Mouse (Mus musculus) hindbrain, embryonic 13.5 days (tissue): ENCODE measurements around the gene Unc13a. TPM values are rescaled to one million over a fixed set of nuclear protein-coding genes. Genes with fewer than 3 reads are reported as not detected.

ENCODE experiments used
- ATAC-seq: fragments of 200-750 bp; cut with Nextera tagmentation; 2 replicates; pipeline ENCODE4 v1.8.0; 2017; ENCODE audit warnings: moderate TSS enrichment; ENCODE audit not compliant: low FRiP score
- H3K27ac ChIP-seq: fragments of 300-500 bp; sonication (generic); 2 replicates; pipeline ENCODE4 v1.5.1; 2015; ENCODE audit warnings: inconsistent platforms, mild to moderate bottlenecking, moderate library complexity
- H3K27me3 ChIP-seq: fragments of 300-500 bp; sonication (generic); 2 replicates; pipeline ENCODE4 v1.6.1; 2015; ENCODE audit warnings: mild to moderate bottlenecking, inconsistent platforms
- H3K36me3 ChIP-seq: fragments of 300-500 bp; sonication (generic); 2 replicates; pipeline ENCODE4 v1.6.1; 2015; ENCODE audit warnings: mild to moderate bottlenecking, inconsistent platforms
- H3K4me1 ChIP-seq: fragments of 300-500 bp; sonication (generic); replicated peaks from 2 replicates; pipeline ENCODE4 v1.6.1; 2015; ENCODE audit warnings: inconsistent platforms
- H3K4me2 ChIP-seq: fragments of 300-500 bp; sonication (generic); 2 replicates; pipeline ENCODE4 v1.6.1; 2015; ENCODE audit warnings: inconsistent platforms, mild to moderate bottlenecking, moderate library complexity
- H3K4me3 ChIP-seq: fragments of 300-500 bp; sonication (generic); 2 replicates; pipeline ENCODE4 v1.5.1; 2015; ENCODE audit warnings: mild to moderate bottlenecking, inconsistent platforms
- H3K9ac ChIP-seq: fragments of 300-500 bp; sonication (generic); 2 replicates; pipeline ENCODE4 v1.6.1; 2015; ENCODE audit warnings: mild to moderate bottlenecking, inconsistent platforms
- H3K9me3 ChIP-seq: fragments of 300-500 bp; sonication (generic); 2 replicates; pipeline ENCODE4 v1.6.1; 2016; ENCODE audit warnings: inconsistent platforms
- WGBS: fragments of 180-500 bp; shearing (Covaris S2); methylation state at CpG from one replicate; pipeline ENCODE4 v1.1.7; 2015; 5-methylcytosine and 5-hydroxymethylcytosine counted together
- polyA plus RNA-seq: library from polyadenylated mRNA; unstranded; fragments of >200 nt; fragmentation: Nextera tagmentation; extraction: Ambion mirVana; gene quantifications from 2 replicates; pipeline ENCODE4 v1.2.1, GENCODE M21; 2015

Unc13a gene
- polyA plus RNA-seq, 1 experiment from 2014 or later = 18.9 TPM

DNA sequence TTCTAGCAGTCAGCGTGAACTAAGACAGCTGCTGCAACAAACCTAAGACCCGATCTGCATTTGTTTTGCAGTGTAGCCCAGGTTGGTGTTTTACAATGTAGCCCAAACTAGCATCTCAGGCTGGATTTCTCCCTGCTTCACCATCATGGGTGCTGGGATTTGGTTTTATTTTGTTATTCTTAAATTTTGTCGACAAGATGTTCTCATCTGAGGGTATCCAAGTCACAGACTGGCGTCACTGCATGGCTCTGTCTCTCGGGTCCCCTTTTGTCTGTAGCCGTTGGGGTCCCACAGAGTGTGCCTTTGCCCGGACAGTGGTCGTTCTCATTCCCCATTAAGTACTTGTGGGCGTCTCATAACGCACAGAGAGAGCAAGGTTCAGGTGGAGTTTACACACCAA, 13.1 kb upstream of the Unc13a start:
- Histone ChIP-seq H3K36me3 (no peaks in the 10 kb centered on the region), H3K9me3 (no peaks in the 10 kb centered on the region), H3K9ac (no peak overlapping the region), H3K4me3 (no peak overlapping the region), H3K4me2 (no peak overlapping the region), H3K4me1 (peaks cover 44% of the 10 kb centered on the region), H3K27me3 (peaks cover 100% of the 10 kb centered on the region), H3K27ac (no peak overlapping the region)
- no peak for ATAC-seq
- 15% methylated on average over 10 of the region's 10 CpGs for whole genome bisulfite sequencing

DNA sequence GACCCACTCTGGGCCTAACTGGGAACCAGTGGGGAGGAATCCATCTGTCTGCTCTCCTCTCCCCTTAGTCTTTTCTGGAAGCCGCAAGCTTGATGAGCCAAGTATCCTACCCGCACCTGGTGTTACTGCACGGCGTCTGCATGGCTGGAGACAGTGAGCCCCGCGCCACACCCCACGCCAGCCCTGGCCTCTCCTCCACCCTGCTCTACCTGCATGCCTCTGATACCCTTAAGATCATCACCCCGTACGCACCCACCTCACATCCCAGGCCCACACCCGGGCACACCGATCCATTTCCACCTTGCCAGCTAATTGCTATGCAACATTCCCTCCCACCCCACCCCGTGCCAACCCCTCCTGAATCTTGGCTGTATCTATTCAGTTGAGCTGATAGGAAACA, 11.3 kb upstream of the Unc13a start:
- no peak overlapping the region for H3K4me3 ChIP-seq
- ATAC-seq = no peak
- peaks cover 45% of the 10 kb centered on the region for H3K4me1 ChIP-seq
- H3K36me3 ChIP-seq = no peaks in the 10 kb centered on the region
- H3K9me3 ChIP-seq = no peaks in the 10 kb centered on the region
- H3K27me3 ChIP-seq = peaks cover 100% of the 10 kb centered on the region
- no peak overlapping the region for H3K27ac ChIP-seq
- H3K4me2 ChIP-seq = no peak overlapping the region
- 57% methylated on average over 12 of the region's 12 CpGs for WGBS
- no peak overlapping the region for H3K9ac ChIP-seq

DNA sequence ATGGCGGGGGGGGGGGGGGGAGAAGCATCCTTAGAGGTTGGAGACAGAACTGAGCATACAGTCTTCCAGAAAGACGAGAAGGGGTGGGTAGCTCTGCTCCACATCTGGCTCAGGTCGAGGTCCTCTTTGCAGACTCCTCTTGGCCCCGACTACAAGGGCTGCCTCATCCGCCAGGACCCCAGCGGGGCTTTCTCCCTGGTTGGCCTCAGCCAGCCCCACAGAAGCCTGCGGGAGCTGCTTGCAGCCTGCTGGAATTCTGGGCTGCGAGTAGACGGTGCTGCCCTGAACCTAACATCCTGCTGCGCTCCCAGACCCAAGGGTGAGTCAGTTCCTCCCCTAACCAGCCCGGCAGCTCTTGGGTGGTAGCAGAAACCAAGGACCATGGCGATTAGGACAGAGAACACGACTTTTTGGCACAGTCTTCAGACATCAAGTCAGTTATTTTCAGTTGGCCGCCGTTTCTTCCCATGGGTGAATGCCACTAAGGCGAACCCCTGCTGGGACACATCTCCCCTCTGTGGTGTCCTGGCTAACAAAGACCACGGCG, 9.9 kb upstream of the Unc13a start:
- H3K4me3 ChIP-seq = no peak overlapping the region
- no peaks in the 10 kb centered on the region for H3K36me3 ChIP-seq
- H3K27ac ChIP-seq = no peak overlapping the region
- H3K9ac ChIP-seq = no peak overlapping the region
- no peak for ATAC-seq
- peaks cover 99% of the 10 kb centered on the region for H3K27me3 ChIP-seq
- no peak overlapping the region for H3K4me2 ChIP-seq
- 6% methylated on average over 17 of the region's 18 CpGs for WGBS
- H3K9me3 ChIP-seq = no peaks in the 10 kb centered on the region
- H3K4me1 ChIP-seq = peaks cover 37% of the 10 kb centered on the region

DNA sequence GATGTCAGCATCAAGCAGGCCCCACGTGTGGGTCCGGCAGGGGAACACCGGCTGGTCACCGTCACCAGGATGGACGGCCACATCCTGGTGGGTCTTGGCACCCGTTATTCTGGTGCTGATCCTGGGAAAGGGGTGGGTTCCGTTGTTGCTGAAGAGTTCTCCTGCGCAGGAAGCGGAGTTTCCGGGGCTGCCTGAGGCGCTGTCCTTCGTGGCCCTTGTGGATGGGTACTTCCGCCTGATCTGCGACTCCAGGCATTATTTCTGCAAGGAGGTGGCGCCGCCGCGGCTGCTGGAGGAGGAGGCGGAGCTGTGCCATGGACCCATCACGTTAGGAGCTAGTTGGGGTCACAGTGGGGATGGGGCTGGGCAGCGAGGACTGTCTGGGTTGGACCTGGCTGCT, 8.9 kb upstream of the Unc13a start:
- H3K4me1 ChIP-seq = peaks cover 35% of the 10 kb centered on the region
- no peak overlapping the region for H3K9ac ChIP-seq
- peak overlapping the region; percentile 8; the same call in 1 of the 2 replicates for H3K4me3 ChIP-seq
- no peaks in the 10 kb centered on the region for H3K9me3 ChIP-seq
- H3K36me3 ChIP-seq = no peaks in the 10 kb centered on the region
- H3K27me3 ChIP-seq = peaks cover 99% of the 10 kb centered on the region
- H3K27ac ChIP-seq = no peak overlapping the region
- WGBS = 4% methylated on average over 21 of the region's 21 CpGs
- no peak for ATAC-seq
- no peak overlapping the region for H3K4me2 ChIP-seq

DNA sequence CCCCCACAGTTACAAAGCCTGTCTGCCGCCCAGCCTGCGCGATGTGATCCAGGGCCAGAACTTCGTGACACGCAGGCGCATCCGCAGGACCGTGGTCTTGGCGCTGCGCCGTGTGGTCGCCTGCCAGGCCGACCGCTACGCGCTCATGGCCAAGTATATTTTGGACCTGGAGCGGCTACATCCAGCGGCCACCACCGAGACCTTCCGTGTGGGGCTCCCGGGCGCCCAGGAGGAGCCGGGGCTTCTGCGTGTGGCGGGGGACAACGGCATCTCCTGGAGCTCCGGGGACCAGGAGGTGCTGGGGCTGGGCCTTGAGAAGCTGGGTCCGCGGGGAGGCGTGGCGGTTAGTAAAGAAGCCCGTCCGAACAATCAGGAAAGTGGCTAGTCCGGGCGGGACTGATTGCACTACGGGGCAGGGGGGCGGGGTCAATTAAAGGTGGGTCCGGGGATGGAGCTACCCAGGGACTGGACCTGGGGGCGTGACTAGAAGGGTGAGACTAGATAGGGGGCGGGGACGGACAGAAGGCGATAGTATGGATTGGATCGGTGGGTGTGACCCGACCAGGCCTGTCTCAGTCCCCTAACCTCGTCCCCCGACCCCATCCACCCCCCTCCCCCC, 8.1 kb upstream of the Unc13a start:
- no peaks in the 10 kb centered on the region for H3K36me3 ChIP-seq
- H3K4me1 ChIP-seq = peaks cover 31% of the 10 kb centered on the region
- no peak overlapping the region for H3K27ac ChIP-seq
- peaks cover 98% of the 10 kb centered on the region for H3K27me3 ChIP-seq
- peak overlapping the region; percentile 33 for H3K4me3 ChIP-seq
- peak overlapping the region; percentile 51 for H3K4me2 ChIP-seq
- H3K9ac ChIP-seq = no peak overlapping the region
- 1% methylated on average over 43 of the region's 46 CpGs for WGBS
- ATAC-seq = no peak
- no peaks in the 10 kb centered on the region for H3K9me3 ChIP-seq

DNA sequence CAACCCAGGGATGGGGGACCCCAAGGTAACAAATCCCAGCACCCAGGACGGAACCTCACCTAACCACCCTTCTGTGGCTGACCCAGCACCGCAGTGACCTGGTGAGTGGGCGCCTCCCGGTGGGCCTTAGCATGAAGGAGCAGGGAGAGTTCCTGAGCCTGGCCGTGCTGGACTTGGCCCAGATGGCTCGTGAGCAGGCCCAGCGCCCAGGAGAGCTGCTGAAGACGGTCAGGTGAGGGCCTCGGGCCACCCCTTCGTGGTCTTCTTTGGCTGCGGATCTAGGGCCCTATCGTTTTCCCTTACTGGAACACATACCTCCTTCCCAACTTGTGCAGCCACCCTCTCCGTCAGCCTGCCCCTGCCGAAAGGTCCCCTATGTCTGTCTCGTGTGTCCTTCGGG, 7.6 kb upstream of the Unc13a start:
- no peak for ATAC-seq
- H3K27me3 ChIP-seq = peaks cover 94% of the 10 kb centered on the region
- H3K36me3 ChIP-seq = no peaks in the 10 kb centered on the region
- H3K4me3 ChIP-seq = peak overlapping the region; percentile 33
- no peak overlapping the region for H3K27ac ChIP-seq
- H3K9ac ChIP-seq = no peak overlapping the region
- peaks cover 31% of the 10 kb centered on the region for H3K4me1 ChIP-seq
- WGBS = 9% methylated on average over 16 of the region's 16 CpGs
- H3K9me3 ChIP-seq = no peaks in the 10 kb centered on the region
- peak overlapping the region; percentile 51 for H3K4me2 ChIP-seq

DNA sequence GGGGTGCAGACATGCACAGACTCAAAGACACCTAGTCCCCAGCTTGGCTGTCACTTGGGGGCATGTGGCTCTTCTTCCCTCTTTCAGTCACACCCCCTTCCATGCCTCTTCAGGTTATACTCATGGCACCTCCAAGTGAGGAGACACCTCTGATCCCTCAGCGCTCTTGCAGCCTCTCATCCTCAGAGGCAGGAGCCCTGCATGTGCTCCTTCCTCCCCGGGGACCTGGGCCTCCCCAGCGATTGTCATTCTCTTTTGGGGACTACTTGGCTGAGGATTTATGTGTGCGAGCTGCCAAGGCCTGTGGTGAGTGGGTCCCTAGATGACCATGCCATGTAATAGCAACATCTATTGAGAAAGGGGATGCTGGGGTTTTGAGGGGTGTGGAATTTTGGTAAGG, 6.7 kb upstream of the Unc13a start:
- peaks cover 31% of the 10 kb centered on the region for H3K4me1 ChIP-seq
- no peaks in the 10 kb centered on the region for H3K9me3 ChIP-seq
- WGBS = 47% methylated on average over 4 of the region's 4 CpGs
- ATAC-seq = no peak
- peaks cover 91% of the 10 kb centered on the region for H3K27me3 ChIP-seq
- no peak overlapping the region for H3K9ac ChIP-seq
- H3K4me2 ChIP-seq = no peak overlapping the region
- H3K4me3 ChIP-seq = no peak overlapping the region
- H3K27ac ChIP-seq = no peak overlapping the region
- no peaks in the 10 kb centered on the region for H3K36me3 ChIP-seq

DNA sequence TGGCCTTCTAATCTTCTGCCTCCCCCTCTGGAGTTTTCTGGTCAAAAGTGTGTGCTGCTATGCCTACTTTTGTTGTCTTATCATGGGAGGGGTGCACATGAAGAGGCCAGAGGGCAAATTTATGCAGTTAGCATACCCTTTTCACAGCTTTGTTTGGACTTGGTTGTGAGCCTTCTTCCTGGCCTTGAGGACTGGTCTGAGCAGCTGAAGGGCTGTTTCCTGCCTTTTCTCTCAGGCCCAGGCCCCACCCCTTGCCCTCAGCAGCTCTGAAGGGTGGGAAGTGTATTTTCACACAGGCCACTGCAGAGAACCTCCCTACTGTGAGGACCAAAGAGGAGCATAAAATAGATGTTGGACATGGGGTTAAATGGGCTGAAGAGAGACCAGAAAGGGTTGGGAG, 6.0 kb upstream of the Unc13a start:
- Histone ChIP-seq H3K9me3 (no peaks in the 10 kb centered on the region), H3K4me3 (no peak overlapping the region), H3K27me3 (peaks cover 87% of the 10 kb centered on the region), H3K27ac (no peak overlapping the region), H3K4me1 (peaks cover 31% of the 10 kb centered on the region), H3K36me3 (no peaks in the 10 kb centered on the region), H3K4me2 (no peak overlapping the region), H3K9ac (no peak overlapping the region)
- ATAC-seq = no peak

DNA sequence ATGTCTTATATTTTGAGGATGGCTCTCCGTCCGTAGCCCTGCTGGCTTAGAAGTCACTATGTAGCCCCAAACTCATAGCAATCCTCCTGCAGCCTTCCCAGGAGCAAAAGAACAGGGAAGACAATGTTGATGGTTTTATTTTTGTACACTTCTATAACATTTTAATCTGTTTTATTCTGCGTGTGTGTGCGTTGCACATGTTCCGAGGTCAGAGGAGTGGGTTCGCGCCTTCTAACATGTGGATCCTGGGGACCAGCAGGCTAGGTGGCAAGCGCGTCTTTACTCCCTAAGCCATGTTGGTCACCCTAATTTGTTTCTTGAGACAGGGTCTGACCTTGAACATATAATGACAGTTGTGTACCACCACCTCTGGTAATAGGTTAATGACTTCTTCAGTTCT, 5.2 kb upstream of the Unc13a start:
- H3K9ac ChIP-seq = peak overlapping the region; percentile 85; the same call in 1 of the 2 replicates
- WGBS = 52% methylated on average over 9 of the region's 9 CpGs
- no peak for ATAC-seq
- peaks cover 36% of the 10 kb centered on the region for H3K4me1 ChIP-seq
- peak overlapping the region; percentile 84 for H3K4me2 ChIP-seq
- H3K9me3 ChIP-seq = no peaks in the 10 kb centered on the region
- H3K27ac ChIP-seq = no peak overlapping the region
- peaks cover 79% of the 10 kb centered on the region for H3K27me3 ChIP-seq
- H3K36me3 ChIP-seq = no peaks in the 10 kb centered on the region
- H3K4me3 ChIP-seq = peak overlapping the region; percentile 62

DNA sequence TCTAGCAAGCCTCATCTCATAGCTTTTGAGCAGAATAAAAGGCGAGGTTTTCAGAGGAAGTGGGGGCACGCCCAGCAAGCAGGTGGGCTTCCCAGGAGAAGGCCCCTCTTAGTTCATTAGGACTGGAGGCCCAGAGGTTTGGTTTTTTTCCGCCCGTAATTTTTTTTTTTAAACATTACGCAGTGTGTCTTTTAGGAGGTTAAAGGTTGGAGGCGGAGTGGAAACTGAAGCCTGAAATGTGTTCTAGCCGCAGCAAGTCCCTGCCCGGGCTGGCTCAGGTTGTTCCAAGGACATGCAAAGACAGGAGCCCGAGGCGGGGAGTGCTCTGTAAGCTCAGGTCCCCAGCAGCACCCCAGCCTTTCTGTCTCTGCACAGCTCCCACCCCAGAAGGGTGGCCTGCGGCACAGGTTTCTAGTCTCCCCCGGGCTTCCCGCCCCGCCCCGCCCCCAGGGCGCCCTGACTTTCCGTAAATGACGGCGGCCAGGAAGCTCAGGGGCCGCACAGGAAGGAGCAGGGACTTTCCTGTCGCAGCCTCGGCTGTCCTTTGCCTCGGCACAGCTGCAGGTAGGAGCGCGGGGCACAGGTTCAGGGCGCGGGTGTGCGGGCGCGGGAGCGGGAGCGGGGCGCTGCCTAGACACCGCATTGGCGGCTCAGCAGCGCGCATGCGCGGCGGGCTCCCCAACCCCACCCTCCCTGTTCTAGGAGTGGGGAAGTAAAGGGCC, 4.6 kb upstream of the Unc13a start, which contains the start of gene Jak3:
Gene Jak3, plus strand, starts transcription at position 277 of the 722 bp plus-strand sequence.
- 3% methylated on average over 35 of the region's 40 CpGs for WGBS
- peaks cover 73% of the 10 kb centered on the region for H3K27me3 ChIP-seq
- no peak within 1 kb of the TSS for H3K27ac ChIP-seq
- H3K36me3 ChIP-seq = no peaks in the 10 kb centered on the region
- peak within 1 kb of the TSS; percentile 85 for H3K9ac ChIP-seq
- no peaks in the 10 kb centered on the region for H3K9me3 ChIP-seq
- peak; percentile 43 for ATAC-seq
- peak within 1 kb of the TSS; percentile 84 for H3K4me2 ChIP-seq
- peaks cover 32% of the 10 kb centered on the region for H3K4me1 ChIP-seq
- peak within 1 kb of the TSS; percentile 62 for H3K4me3 ChIP-seq

DNA sequence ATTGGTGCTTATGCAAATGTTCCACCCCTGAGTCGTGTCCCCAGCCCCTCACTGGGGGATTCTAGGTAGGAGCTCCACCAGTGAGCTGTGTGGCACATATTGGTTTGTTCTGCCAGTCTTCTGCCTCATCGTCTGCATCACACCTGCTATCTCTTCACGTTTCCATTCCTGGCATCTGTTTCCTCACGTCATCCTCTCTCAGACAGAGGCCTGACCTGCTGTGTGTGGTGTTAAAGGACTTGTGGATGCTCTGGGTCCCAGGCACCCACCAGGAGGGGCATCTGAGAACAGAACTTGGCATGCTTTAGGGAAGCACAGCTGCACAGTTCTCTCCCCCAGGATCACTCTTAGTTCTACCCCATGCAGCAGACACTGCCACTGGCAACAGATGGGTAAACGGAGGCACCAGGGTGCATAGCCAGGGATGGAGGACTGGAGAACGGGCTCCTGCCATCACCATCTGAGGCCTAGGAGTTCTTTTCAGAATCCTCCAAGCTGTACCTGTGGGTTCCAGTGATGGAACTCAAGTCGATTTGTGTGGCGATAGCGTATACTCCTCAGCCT, 4.0 kb upstream of the Unc13a start:
- no peak for ATAC-seq
- peak overlapping the region; percentile 84 for H3K4me2 ChIP-seq
- peak overlapping the region; percentile 85 for H3K9ac ChIP-seq
- no peak overlapping the region for H3K27ac ChIP-seq
- H3K4me3 ChIP-seq = peak overlapping the region; percentile 62
- no peaks in the 10 kb centered on the region for H3K9me3 ChIP-seq
- 33% methylated on average over 9 of the region's 9 CpGs for WGBS
- peaks cover 28% of the 10 kb centered on the region for H3K4me1 ChIP-seq
- no peaks in the 10 kb centered on the region for H3K36me3 ChIP-seq
- H3K27me3 ChIP-seq = peaks cover 66% of the 10 kb centered on the region

DNA sequence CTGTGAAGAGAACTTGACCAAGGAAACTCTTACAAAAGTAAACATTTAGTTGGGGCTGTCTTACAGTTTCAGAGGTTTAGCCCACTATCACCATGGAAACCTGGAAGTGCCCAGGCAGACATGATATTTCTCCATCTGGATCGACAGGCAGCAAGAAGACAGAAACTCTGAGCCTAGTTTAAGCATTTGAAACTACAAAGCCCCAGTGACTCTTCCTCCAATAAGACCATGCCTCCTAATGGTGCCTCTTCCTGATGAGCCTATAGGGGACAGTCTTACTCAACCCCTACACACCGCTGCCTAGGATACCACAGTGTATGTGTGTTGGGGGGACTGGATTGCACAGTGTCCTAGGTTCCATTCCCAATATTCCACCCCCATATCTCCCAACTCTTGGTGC, 2.5 kb upstream of the Unc13a start:
- 65% methylated on average over 2 of the region's 2 CpGs for WGBS
- Histone ChIP-seq H3K4me2 (no peak overlapping the region), H3K36me3 (no peaks in the 10 kb centered on the region), H3K4me1 (peaks cover 28% of the 10 kb centered on the region), H3K27ac (no peak overlapping the region), H3K4me3 (no peak overlapping the region), H3K27me3 (peaks cover 56% of the 10 kb centered on the region), H3K9me3 (no peaks in the 10 kb centered on the region), H3K9ac (no peak overlapping the region)
- ATAC-seq = no peak
